Mouse (Mus musculus): ENCODE measurements around the gene Zfp410. TPM values are rescaled to one million over a fixed set of nuclear protein-coding genes. Genes with fewer than 3 reads are reported as not detected.
A peak's percentile ranks its signal among the peaks of the same experiment; 100 is the strongest.

Gene Zfp410
- 80.1 and 81.7 TPM in 2 replicates for polyA plus RNA-seq (2015; fragmentation: Nextera tagmentation; extraction: Ambion mirVana)

DNA sequence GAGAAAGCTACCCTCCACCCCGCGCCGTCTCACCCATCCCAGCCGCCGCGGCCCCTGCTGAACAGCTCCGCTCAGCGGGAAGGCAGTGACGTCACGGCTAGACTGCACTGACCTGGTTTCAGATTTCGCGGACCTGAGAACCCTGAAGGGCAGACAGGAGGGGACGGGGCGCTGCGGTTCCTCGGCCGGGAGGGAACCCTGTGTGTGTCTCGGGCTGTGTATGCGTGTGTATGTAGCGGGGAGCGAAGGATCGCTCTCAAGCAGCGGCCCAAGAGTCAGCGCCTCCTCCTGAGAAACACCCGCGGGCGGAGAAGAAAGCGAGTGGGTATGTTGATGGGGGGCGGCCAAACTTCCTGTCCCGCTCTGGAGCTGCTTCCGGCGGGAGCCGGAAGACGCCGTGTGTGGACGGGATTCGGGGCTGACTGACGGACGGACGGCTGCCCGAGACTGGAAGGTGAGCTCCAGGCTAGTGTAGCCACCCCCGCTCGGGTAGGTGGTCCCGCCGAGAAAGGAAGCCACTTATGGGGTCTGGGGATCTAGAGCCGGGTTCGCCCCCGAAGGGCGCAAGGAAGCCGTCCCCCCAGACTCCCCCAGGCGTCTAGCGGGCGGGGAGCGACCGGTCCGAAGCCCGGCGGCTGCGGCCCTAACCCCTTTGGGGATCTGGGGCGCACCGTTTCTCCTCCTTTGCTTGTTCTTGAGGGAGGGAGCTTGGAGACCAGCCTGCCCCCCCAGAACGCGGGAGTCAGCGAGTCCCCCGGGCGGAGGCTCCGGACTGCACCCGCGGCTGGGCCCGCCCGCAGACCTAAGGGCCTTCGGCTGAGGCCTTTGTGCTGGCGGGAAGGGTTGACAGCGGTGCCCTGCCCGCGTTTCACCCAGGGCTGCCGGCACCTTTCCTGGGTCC lies at the start of gene Zfp410:
TSS of gene Zfp410 (plus strand) at position 132 of the 901 bp plus-strand sequence.
- H3K36me3 ChIP-seq: no peaks in the 10 kb centered on the region
- peak within 1 kb of the TSS; percentile 91 for H3K9ac ChIP-seq
- H3K27me3 ChIP-seq: no peaks in the 10 kb centered on the region
- peak within 1 kb of the TSS; percentile 68 for H3K4me2 ChIP-seq (replicated peaks)
- WGBS: under 1% methylated on average over 76 of the region's 77 CpGs
- H3K4me1 ChIP-seq: peaks cover 19% of the 10 kb centered on the region
- H3K27ac ChIP-seq (replicated peaks): peak within 1 kb of the TSS; percentile 98
- peak within 1 kb of the TSS; percentile 99 for H3K4me3 ChIP-seq (replicated peaks)
- H3K9me3 ChIP-seq (replicated peaks): no peaks in the 10 kb centered on the region
- peak; percentile 95 for ATAC-seq (ENCODE audit: insufficient number of reproducible peaks, low FRiP score, low TSS enrichment, low read depth)

DNA sequence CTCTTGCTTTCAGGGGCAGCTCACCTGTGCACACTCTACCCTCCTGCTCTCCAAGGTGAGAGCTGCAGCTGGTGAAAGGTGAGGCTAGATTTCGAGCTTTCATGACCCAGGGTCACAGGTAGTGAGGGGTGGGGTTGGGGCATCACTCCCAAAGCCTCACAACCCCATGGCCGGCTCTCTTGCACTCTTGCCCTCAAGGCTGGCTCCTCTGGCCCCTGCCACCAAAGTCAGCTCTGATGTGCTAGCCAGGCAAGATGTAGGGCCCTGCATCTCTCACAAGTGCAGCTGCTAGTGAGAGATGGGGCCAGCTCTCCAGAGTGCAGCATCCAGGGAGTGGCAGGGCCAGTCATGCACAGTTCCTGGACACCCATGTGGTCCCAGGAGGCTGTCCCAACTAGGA lies 49.4 kb upstream of the Zfp410 start:
- ATAC-seq (ENCODE audit: insufficient number of reproducible peaks, low FRiP score, low TSS enrichment, low read depth): no peak
- H3K36me3 ChIP-seq: no peaks in the 10 kb centered on the region
- no peaks in the 10 kb centered on the region for H3K4me1 ChIP-seq
- H3K27ac ChIP-seq (replicated peaks): no peak overlapping the region
- no peak overlapping the region for H3K9ac ChIP-seq
- H3K4me3 ChIP-seq (replicated peaks): no peak overlapping the region
- H3K27me3 ChIP-seq: no peaks in the 10 kb centered on the region
- H3K9me3 ChIP-seq (replicated peaks): no peaks in the 10 kb centered on the region
- no peak overlapping the region for H3K4me2 ChIP-seq (replicated peaks)
- WGBS: 61% methylated on average over 2 of the region's 2 CpGs

DNA sequence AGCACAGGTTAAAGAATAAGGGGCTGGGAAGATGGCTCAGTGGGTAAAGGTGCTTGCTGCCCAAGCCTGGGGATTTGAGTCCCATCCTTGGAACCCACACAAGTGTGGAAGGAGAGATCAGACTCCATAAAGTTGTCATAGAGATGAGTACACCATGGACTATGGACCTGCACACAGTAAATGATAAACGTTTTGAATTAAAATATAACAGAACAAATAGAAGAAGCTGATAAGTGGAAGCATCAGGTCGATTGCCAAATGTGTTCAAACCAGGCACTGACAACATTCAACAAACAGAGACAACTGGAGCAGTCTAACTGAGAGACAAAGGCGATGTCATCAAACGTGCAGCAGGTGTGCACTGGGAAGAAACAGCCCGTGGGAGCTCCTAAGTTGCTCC lies 43.3 kb upstream of the Zfp410 start:
- Histone ChIP-seq H3K9me3 (replicated peaks) (no peaks in the 10 kb centered on the region), H3K4me1 (no peaks in the 10 kb centered on the region), H3K36me3 (no peaks in the 10 kb centered on the region), H3K27me3 (no peaks in the 10 kb centered on the region), H3K4me2 (replicated peaks) (no peak overlapping the region), H3K9ac (no peak overlapping the region), H3K4me3 (replicated peaks) (no peak overlapping the region), H3K27ac (replicated peaks) (no peak overlapping the region)
- no peak for ATAC-seq (ENCODE audit: insufficient number of reproducible peaks, low FRiP score, low TSS enrichment, low read depth)
- WGBS: 79% methylated on average over 5 of the region's 5 CpGs

DNA sequence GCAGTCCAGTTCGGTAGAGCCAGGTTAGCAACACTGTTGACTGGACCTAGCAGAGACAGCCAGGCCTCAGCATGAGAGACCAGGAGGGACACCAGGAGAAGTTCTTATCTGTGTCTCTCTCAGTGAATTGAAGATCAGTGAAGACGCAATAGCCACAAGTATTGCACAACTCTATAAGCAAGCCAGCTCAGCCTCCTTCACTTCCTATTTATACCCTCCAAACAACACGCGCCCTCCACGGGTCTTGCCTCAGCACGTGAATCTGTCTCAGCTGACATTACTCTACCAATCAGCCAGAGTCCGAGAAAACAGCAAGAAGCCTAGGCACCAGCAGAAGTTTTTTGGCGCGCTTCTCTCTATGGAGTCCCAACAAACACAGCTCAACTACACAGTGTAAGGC lies 41.4 kb upstream of the Zfp410 start:
- H3K9ac ChIP-seq: no peak overlapping the region
- no peak overlapping the region for H3K27ac ChIP-seq (replicated peaks)
- H3K4me3 ChIP-seq (replicated peaks): no peak overlapping the region
- ATAC-seq (ENCODE audit: insufficient number of reproducible peaks, low FRiP score, low TSS enrichment, low read depth): no peak
- H3K9me3 ChIP-seq (replicated peaks): no peaks in the 10 kb centered on the region
- no peaks in the 10 kb centered on the region for H3K36me3 ChIP-seq
- no peaks in the 10 kb centered on the region for H3K27me3 ChIP-seq
- H3K4me2 ChIP-seq (replicated peaks): no peak overlapping the region
- H3K4me1 ChIP-seq: no peaks in the 10 kb centered on the region
- 85% methylated on average over 9 of the region's 9 CpGs for WGBS

DNA sequence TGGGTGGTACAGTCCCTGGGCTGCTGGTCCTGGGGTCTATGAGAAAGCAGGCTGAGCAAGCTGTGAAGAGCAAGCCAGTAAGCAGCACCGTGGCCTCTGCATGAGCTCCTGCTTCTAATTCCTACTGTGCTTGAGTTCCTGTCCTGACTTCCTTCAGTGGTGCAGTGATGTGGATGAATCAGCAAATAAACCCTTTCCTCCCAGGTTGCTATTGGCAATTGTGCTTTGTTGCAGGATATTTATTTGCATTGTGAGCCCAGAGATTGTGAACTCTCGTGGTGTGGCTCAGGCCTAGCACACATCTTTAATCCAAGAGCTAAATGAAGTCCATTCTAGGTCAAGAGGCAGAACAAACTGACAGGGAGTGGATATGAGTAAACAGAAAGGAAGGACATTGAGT lies 40.4 kb upstream of the Zfp410 start:
- Histone ChIP-seq H3K27me3 (no peaks in the 10 kb centered on the region), H3K9ac (no peak overlapping the region), H3K4me2 (replicated peaks) (no peak overlapping the region), H3K36me3 (no peaks in the 10 kb centered on the region), H3K4me1 (no peaks in the 10 kb centered on the region), H3K4me3 (replicated peaks) (no peak overlapping the region), H3K9me3 (replicated peaks) (no peaks in the 10 kb centered on the region), H3K27ac (replicated peaks) (no peak overlapping the region)
- 76% methylated on average over 2 of the region's 2 CpGs for WGBS
- ATAC-seq (ENCODE audit: insufficient number of reproducible peaks, low FRiP score, low TSS enrichment, low read depth): no peak

DNA sequence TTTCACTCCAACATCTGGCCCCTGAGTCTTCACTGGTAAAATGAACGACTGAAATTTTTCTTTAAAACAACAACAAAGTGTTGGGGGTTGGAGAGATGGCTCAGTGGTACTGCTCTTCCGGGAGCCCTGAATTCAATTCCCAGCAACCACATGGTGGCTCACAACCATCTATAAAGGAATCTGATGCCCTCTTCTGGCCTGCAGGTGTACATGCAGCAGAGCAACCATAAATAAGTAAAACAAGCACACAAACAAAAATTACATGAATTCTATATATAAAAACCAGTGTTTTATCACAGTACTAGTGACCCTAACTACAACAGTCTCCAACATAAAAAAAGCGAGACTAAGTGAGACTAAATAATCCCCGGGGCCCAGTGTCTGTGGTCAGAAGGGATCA lies 39.9 kb upstream of the Zfp410 start:
- 82% methylated on average over 4 of the region's 4 CpGs for WGBS
- Histone ChIP-seq H3K36me3 (no peaks in the 10 kb centered on the region), H3K27me3 (no peaks in the 10 kb centered on the region), H3K9ac (no peak overlapping the region), H3K4me1 (no peaks in the 10 kb centered on the region), H3K27ac (replicated peaks) (no peak overlapping the region), H3K9me3 (replicated peaks) (no peaks in the 10 kb centered on the region), H3K4me2 (replicated peaks) (no peak overlapping the region), H3K4me3 (replicated peaks) (no peak overlapping the region)
- ATAC-seq (ENCODE audit: insufficient number of reproducible peaks, low FRiP score, low TSS enrichment, low read depth): no peak

DNA sequence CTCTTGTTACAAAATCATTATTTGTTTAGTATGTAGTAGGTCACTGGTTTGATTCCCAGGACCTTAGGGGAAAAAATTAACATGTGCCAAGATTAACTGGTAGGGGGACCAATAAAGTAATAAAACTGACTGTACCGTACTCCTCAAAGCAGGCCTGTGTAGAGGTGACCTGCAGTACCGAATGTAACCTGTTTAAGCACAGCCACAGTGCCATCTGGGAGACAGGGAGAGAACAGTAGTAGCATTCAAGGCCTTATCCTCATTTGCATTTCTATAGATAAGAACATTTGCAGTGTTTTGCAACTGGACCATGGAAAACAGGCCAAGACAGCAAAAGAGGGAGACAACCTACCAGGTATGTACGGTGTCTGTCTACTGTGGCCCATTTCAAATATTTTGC lies 38.8 kb upstream of the Zfp410 start:
- H3K4me3 ChIP-seq (replicated peaks): no peak overlapping the region
- no peaks in the 10 kb centered on the region for H3K9me3 ChIP-seq (replicated peaks)
- no peak for ATAC-seq (ENCODE audit: insufficient number of reproducible peaks, low FRiP score, low TSS enrichment, low read depth)
- 71% methylated on average over 3 of the region's 3 CpGs for WGBS
- no peaks in the 10 kb centered on the region for H3K4me1 ChIP-seq
- H3K4me2 ChIP-seq (replicated peaks): no peak overlapping the region
- H3K9ac ChIP-seq: no peak overlapping the region
- no peaks in the 10 kb centered on the region for H3K36me3 ChIP-seq
- H3K27me3 ChIP-seq: no peaks in the 10 kb centered on the region
- H3K27ac ChIP-seq (replicated peaks): no peak overlapping the region

DNA sequence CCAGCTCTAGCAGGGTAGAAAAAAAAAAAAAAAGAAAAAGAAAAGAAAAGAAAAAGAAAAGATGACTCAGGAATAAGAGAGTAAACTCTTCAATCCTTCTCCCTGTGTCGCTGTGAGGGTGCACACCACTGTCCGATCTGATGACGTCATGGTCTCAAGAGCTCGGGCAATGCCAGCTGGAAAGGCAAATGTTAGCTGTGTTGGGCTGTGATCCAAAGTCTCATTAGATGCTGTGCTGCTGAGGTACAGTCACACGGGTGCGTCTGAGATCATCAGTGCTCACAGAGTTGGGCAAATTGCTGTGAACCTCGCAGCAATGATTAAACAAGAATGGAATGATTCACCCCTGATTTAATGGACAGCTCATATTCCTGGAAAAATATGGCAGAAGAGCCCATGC lies 37.8 kb upstream of the Zfp410 start:
- H3K36me3 ChIP-seq: no peaks in the 10 kb centered on the region
- 65% methylated on average over 7 of the region's 7 CpGs for WGBS
- ATAC-seq (ENCODE audit: insufficient number of reproducible peaks, low FRiP score, low TSS enrichment, low read depth): no peak
- H3K4me1 ChIP-seq: no peaks in the 10 kb centered on the region
- H3K27ac ChIP-seq (replicated peaks): no peak overlapping the region
- H3K9ac ChIP-seq: no peak overlapping the region
- H3K27me3 ChIP-seq: no peaks in the 10 kb centered on the region
- no peak overlapping the region for H3K4me3 ChIP-seq (replicated peaks)
- no peak overlapping the region for H3K4me2 ChIP-seq (replicated peaks)
- H3K9me3 ChIP-seq (replicated peaks): no peaks in the 10 kb centered on the region

DNA sequence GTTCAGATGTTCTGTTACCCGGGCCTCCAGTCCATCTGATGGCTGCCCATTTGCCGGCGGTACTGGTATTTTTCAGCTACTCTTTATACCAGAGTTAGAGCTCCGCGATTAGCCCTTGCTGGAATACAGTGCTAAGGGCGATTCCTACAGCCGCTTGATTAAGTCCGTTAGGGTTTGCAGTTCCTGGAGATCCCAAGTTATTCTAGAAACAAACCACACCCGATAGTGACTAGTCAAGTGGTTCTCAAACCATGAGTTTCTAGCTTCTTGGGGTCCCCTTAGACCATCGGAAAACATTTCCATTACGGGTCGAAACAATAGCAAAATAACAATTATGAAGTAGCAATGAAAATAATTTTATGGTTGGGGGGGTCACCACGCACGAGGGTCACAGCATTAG lies 32.3 kb upstream of the Zfp410 start:
- Histone ChIP-seq H3K4me2 (replicated peaks) (peak overlapping the region; percentile 67), H3K9me3 (replicated peaks) (no peaks in the 10 kb centered on the region), H3K27ac (replicated peaks) (no peak overlapping the region), H3K36me3 (no peaks in the 10 kb centered on the region), H3K27me3 (no peaks in the 10 kb centered on the region), H3K9ac (0 out of 2 replicates have a peak overlapping the region, but pooled peaks have one; percentile 35), H3K4me3 (replicated peaks) (peak overlapping the region; percentile 59), H3K4me1 (no peaks in the 10 kb centered on the region)
- no peak for ATAC-seq (ENCODE audit: insufficient number of reproducible peaks, low FRiP score, low TSS enrichment, low read depth)
- WGBS: 73% methylated on average over 14 of the region's 14 CpGs

DNA sequence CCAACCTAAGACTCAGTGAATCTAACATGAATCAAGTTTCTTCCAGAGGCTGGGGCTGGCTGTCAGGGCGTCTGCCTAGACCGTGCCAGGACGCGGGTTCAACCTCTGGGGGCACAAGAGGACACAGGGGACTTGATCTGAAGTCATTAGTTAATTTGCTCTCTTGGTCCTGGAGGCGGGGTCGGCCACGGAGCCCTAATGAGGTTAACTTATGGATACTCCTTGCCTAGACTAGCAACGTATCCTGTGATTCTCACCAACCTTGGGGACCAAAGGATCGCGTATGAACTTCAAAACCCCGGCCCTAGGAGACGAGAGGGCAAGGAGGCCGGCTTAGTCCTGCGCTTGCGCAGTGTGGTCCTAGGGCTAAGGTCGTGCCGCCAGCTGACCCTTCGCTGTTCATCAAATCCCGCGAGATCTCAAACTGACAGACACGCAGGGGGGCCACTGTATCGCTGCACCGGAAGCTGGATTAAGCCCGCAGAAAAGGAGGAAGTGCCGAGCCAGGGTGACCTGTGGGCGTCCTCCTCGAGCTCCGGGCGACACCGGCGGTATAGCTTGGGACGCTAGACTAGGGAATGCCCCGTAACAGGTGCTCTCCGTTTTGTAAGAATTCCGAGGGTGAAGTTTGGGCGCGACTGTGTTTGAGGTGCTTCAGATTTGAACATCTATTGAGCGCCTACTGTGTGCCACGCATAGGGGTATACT lies 31.6 kb upstream of the Zfp410 start, which contains the start of gene Ptgr2:
TSS of gene Ptgr2 (plus strand) at position 348 of the 708 bp plus-strand sequence.
- H3K4me1 ChIP-seq: no peaks in the 10 kb centered on the region
- peak within 1 kb of the TSS; percentile 49 for H3K27ac ChIP-seq (replicated peaks)
- H3K4me2 ChIP-seq (replicated peaks): peak within 1 kb of the TSS; percentile 67
- H3K36me3 ChIP-seq: no peaks in the 10 kb centered on the region
- no peaks in the 10 kb centered on the region for H3K27me3 ChIP-seq
- WGBS: under 1% methylated on average over 39 of the region's 39 CpGs
- peak; percentile 91 for ATAC-seq (ENCODE audit: insufficient number of reproducible peaks, low FRiP score, low TSS enrichment, low read depth)
- H3K9ac ChIP-seq: peak within 1 kb of the TSS; percentile 35
- no peaks in the 10 kb centered on the region for H3K9me3 ChIP-seq (replicated peaks)
- H3K4me3 ChIP-seq (replicated peaks): peak within 1 kb of the TSS; percentile 59

DNA sequence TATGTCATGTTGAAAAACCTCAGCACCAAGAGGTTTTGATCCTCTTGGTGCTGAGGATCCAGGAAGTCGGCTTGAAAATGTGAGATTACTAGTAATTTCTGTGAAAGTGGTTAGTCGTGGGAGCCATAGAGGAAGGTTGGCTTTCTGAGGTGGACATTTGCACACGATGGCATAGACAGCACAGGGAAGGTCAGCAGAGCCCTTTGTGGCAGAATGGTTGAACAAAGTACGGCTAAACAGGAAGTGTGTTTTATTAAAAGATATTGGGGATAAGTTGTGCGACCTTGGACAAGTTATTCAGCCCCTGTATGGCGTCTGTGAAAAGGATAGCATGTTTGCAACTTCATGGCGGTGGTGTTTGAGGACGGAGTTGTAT lies 31.1 kb upstream of the Zfp410 start:
- 35% methylated on average over 8 of the region's 8 CpGs for WGBS
- no peak for ATAC-seq (ENCODE audit: insufficient number of reproducible peaks, low FRiP score, low TSS enrichment, low read depth)
- peak overlapping the region; percentile 35 for H3K9ac ChIP-seq
- H3K27me3 ChIP-seq: no peaks in the 10 kb centered on the region
- no peaks in the 10 kb centered on the region for H3K36me3 ChIP-seq
- H3K9me3 ChIP-seq (replicated peaks): no peaks in the 10 kb centered on the region
- H3K4me2 ChIP-seq (replicated peaks): peak overlapping the region; percentile 67
- peak overlapping the region; percentile 49 for H3K27ac ChIP-seq (replicated peaks)
- H3K4me1 ChIP-seq: no peaks in the 10 kb centered on the region
- peak overlapping the region; percentile 59 for H3K4me3 ChIP-seq (replicated peaks)
